Mouse (Mus musculus): Measurements from ENCODE around the gene Ehmt2.
A peak's percentile ranks its signal among the peaks of the same experiment; 100 is the strongest.
"Not testable (repeated sequence)": the region's sequence is repeated elsewhere in the genome, so short reads cannot be mapped to it uniquely, and the experiment has no call there.

Gene Ehmt2

DNA sequence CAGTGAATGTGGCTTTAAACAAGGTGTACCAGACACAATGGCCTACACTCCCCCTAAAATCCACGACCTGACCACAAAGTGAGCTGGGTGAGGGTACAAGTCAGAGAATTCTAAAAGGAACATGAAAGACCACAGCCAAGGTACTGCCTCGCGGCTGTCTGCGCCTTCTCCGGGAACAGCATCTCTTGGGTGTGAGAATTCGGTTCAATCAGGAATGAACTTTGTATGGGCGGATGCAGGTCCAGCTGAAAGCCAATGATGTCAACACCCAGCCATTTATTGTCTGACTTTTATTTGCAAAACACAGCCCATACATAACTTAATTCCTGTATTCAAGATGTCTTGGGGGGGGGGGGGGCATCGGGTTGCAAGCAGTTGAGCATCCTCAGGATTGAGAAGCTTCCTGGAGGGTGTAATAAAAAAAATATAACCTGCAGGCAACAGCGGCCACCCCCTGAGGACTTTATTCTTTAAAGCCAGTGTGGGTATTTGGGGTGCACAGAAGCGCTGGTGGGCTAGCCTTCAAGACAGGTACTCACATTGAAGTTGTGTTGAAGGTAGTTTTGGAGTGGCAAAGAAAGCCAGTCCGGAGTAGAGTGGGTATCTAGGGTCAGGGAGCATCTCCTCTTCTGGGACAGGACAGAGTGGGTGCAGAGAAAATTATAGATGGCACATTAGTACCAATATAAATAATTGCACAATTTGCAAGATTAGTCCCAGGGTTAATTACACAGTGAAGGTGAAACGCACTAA, 5.0 kb upstream of the Ehmt2 start:
- DNase-seq (ENCODE audit: low spot score): no peak

DNA sequence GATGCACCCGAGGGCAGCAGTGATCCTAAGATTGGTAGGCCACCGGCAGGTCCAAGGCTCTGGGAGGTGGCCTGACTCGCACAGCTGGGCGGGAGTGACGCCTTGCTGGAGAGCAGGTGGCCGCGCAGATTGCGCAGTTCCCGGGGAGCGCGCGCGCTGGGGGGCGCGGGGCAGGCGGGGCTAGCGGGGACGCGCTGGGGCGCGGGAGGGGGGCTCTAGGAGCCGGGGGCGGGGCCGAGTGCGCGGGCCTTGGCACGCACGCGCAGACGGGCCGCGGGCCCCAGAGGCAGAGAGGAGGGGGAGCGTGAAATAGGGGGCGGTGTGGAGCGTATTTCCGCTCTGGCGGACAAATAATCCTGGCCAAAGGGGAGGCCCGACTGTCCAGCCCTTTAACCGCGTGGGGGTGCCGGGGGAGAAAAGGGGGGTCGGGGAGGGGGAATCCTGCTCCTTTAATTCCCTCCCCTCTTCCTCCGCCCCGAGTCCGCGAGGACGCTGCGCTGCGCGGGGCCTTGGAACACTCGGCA, 4.1 kb upstream of the Ehmt2 start:
- DNase-seq (ENCODE audit: low spot score): peak; percentile 97

DNA sequence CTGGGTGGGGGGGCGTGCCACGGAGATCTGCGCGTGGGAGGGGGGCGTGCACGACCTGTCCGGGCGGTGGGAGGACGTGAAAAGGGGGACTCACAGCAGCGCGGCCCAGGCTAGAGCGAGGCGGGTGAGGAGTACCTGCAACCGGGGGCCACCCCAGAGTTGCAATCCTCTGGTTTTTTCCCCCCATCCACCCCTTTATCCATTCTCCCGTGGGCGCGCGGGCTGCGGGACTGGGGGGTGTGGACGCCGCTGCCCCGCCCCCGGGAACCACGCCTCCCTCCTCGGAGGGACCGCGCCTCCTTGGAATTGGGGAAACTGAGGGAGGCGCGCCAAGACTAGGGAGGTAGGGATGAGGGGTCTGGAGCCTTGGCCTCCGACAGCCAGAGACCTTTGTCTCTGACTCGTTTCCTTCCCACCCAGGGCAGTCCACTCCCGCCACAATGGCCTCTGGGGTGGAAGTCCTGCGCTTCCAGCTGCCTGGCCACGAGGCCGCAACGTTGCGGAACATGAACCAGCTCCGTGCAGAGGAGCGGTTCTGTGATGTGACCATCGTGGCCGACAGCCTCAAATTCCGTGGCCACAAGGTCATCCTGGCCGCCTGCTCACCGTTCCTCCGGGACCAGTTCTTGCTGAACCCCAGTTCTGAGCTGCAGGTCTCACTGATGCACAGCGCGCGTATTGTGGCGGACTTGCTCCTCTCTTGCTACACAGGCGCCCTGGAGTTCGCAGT, 3.3 kb upstream of the Ehmt2 start:
- DNase-seq (ENCODE audit: low spot score): peak; percentile 50

DNA sequence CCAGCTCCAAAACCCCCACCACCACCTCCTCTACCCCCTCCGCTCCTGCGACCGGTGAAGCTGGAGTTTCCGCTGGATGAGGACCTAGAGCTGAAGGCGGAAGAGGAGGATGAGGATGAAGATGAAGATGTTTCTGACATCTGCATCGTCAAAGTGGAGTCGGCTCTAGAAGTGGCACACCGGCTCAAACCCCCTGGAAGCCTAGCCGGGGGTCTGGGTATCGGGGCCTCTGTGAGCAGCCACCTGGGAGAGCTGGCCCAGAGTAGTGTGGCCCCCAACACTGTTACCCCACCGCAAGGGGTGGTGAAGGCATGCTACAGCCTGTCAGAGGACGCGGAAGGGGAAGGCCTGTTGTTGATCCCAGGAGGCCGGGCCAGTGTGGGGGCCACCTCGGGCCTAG, 2.5 kb upstream of the Ehmt2 start:
- no peak for DNase-seq (ENCODE audit: low spot score)

DNA sequence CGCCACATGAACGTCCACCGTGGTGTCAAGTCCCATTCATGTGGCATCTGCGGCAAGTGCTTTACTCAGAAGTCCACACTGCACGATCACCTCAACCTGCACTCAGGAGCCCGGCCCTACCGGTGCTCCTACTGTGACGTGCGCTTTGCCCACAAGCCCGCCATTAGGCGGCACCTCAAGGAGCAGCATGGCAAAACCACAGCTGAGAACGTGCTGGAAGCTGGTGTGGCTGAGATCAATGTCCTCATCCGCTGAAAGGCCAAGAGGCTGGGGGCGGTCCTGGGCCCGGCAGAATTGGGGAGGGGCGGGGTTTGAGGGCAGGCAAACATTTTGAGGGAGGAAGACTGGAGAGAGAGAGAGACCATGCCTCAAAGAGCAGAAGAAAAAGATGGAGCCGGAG, 1.9 kb upstream of the Ehmt2 start:
- no peak for DNase-seq (ENCODE audit: low spot score)

DNA sequence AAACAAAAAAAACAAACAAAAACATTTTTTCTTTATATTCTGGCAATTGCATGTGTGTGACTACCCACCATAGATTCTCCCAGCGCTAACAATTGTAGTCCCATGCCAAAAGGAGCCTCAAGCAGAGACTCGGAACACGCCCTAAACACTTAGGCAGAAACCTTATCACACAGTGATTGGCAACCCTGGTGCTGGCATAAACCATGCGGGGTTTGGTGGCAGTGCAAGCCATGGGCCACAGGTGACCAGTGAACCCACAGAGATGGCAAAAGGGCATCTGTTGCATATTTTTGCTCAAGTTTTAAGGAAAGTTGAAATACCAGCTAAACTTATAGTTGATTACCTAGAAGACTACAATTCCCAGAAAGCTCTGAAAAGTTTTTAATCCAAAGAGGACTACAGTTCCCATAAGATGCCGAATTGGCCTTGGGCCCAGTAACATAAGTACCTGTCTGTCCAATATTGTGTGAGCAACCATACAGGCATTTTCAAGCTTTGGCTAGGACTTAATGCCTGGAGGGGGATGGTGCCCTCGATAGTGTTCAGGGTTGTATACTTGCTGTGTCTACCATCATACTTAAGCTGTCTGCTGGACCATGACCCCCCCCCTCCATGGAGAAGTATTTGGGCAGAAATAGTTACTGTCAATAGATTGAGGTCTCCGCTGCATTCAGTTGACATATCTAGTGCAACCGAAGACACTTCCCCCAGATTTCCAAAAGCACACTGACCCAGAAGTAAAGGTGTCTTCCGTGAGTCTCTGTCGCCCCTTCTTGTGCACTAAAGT, 703 bp upstream of the Ehmt2 start:
- peak; percentile 25 for DNase-seq (ENCODE audit: low spot score)

DNA sequence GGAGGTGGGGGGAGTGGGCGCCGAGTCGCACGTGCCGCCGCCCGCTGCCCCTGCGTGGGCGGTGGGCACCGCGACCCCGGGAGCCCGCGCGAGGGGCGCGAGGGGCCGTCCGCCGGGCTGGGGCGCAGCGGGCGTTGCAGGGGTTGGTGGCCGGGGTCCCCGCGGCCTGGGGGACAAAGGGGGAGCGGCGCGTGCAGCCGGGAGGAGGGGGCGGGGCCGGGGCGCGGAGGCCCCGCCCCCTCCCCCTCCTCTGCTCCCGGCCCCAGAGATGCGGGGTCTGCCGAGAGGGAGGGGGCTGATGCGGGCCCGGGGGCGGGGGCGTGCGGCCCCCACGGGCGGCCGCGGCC, 410 bp downstream of the Ehmt2 start:
- DNase-seq (ENCODE audit: low spot score): peak; percentile 67

DNA sequence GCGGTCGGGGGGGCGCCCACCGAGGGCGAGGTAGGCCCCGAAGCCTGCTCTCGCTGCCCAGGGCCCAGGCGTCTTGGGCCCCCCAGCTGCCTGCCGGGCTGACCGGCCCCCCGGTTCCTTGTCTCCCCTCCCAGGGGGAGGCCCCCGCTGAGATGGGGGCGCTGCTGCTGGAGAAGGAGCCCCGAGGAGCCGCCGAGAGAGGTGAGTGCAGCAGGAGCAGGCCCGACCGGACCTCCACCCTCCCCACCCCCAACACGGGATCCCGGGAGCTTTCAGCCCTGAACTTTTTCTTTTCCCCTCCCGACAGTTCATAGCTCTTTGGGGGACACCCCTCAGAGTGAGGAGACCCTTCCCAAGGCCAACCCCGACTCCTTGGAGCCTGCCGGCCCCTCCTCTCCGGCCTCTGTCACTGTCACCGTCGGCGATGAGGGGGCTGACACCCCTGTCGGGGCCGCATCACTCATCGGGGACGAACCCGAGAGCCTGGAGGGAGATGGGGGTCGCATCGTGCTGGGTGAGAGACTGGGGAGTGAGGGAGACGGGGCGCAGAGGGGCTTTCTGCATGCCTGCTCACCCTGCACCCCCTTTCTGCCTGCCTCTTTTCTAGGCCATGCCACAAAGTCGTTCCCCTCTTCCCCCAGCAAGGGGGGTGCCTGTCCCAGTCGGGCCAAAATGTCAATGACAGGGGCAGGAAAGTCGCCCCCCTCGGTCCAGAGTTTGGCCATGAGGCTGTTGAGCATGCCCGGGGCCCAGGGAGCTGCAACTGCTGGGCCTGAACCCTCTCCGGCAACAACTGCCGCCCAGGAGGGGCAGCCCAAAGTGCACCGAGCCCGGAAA, 1.0 kb downstream of the Ehmt2 start:
- peak; percentile 32 for DNase-seq (ENCODE audit: low spot score)

DNA sequence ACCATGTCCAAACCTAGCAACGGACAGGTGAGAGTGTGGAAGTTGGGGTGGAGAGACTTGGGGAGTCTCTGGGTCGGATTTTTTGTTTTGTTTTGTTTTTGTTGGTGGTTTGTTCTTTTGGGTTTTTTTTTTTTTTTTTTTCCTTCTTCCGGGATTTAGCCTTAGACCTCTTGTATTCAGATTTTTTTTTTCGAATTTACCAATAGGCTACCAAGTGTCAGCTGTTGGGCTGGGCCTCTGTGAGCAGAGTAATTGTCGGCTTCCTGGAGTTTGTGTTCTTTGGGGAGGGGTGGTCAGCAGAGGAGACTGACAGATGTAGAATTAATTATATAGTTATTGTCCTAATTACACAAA, 1.6 kb downstream of the Ehmt2 start:
- DNase-seq (ENCODE audit: low spot score): peak; percentile 61

DNA sequence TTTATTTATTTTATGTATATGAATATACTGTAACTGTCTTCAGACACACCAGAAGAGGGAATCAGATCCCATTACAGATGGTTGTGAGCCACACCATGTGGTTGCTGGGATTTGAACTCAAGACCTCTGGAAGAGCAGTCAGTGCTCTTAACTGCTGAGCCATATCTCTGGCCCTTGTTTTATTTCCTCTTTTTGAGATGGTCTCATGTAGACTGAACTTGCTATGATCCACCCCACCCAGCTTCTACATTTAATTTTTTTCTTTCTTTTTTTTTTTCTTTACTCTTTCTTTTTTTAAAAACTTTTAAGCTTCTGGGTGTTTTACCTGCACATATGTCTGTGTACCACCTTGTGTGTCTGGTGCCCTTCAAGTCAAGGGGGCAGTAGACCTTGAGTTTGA, 2.6 kb downstream of the Ehmt2 start:
- not testable (repeated sequence) for DNase-seq (ENCODE audit: low spot score)

DNA sequence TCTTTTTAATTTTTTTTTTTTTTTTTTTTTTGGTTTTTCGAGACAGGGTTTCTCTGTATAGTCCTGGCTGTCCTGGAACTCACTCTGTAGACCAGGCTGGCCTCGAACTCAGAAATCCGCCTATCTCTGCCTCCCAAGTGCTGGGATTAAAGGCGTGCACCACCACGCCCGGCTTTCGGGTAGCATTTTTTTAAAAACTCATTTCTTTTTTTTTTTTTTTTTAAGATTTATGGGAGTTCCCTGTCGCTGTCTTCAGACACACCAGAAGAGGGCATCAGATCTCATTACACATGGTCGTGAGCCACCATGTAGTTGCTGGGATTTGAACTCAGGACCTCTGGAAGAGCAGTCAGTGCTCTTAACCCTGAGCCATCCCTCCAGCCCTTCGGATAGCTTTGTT, 3.7 kb downstream of the Ehmt2 start:
- not testable (repeated sequence) for DNase-seq (ENCODE audit: low spot score)

DNA sequence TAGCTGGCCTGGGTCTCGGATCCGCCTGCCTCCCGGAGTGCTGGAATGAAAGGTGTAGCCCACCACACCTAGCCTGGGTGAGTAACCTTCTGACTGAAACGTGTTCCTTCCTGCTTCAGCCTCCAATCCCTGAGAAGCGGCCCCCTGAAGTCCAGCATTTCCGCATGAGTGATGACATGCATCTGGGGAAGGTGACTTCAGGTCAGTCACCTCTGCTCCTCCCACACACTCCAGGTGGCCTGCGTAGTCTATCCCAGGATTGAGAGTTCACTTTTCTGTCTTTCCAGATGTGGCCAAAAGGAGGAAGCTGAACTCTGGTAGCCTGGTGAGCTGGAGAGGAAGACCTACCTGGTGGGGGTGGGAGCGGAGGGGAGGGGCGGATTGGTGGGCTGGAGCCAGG, 4.6 kb downstream of the Ehmt2 start:
- DNase-seq (ENCODE audit: low spot score): no peak

DNA sequence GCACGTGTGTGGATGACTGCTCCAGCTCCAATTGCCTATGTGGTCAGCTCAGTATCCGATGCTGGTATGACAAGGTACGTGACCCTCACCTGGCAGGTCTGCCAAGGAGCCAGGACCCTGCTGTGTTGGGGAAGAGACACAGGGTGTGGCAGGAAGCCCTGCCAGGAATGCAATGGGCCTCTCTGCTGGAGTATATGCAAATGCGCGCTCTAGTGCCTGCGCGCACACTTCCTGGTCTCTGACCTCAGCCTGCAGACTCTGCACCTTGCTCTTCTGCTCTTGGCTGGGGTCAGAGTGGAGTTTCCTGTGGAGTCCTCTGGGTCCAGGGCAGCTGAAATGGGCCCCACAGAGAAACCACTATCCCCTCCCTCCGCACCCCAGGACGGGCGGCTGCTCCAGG, 12.7 kb downstream of the Ehmt2 start:
- DNase-seq (ENCODE audit: low spot score): no peak

DNA sequence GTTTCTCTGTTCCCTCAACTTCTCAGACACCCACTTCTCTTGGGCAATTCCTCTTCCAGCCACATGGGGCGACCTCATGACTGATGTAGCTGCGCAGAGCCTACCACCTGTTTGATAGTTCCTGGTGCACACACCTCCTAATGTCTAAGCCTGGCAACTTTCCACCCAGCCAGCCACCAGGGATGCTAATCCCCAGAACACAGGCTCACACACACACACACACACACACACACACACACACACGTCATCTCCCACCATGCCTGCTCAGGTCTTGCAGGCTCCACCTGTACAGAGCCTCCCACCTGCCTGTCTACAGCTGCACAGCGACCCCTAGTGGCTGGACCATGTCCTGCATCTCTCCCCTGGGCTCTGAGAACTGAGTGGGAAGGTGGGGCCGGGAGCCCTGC, 13.7 kb downstream of the Ehmt2 start:
- peak; percentile 83 for DNase-seq (ENCODE audit: low spot score)

DNA sequence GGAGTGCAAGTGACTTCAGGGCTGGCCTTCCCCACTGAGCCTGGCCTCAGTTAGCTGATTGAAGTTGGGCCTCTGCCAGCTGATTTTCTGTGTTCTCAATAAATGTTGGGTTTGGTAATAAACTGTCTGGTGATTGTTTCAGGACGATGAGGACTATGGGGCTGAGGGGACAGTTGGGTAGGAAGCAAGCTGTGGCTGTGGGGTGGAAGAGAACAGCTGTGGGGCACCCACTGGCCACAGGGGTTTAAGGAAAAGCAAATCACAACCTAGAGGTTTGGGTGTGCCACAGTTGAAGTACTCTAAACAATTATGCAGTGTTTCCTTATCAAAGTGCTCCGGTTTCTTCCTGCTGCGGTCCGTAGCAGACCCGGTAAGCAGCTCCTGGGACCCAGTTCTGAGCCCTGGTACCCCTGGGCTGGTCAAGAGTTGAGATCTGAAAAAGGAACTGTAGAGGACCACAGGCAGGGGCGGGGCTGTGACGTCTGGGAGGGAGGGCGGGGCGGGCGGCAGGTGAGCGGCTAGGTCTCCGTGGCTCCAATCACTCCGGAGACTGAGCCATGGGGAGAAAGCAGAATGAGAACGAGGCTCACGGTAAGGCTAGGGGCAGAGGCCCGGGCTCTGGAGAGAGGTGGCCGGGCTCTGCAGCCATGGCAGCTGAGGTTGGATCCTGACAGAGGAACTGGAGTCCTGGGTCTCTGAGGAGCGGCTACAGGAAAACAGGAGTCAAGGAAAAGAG, 15.8 kb downstream of the Ehmt2 start, which contains the start of gene Slc44a4:
TSS of gene Slc44a4 (plus strand) at position 537 of the 736 bp plus-strand sequence.
- DNase-seq (ENCODE audit: low spot score): no peak

DNA sequence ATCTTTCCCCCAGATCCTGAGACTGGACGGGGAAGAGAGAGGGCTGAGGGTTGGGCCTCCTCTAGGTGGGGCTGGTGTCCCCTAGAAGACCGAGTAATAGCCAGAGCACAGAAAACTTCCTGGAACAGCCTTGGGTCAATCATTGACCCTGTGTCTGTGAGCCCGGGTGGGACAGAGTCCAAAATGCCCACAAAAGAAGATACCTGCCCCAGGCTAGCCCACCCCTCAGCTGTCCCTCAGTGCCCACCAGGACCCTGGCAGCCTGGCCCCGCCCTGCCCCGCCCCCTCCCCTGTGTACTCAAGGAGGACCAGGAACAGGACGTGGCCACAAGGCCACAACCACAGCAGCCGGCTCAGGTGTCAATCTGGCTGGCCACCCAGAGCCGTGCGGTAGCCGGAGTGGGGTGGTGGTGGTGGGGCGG, 17.2 kb downstream of the Ehmt2 start:
- peak; percentile 47 for DNase-seq (ENCODE audit: low spot score)

DNA sequence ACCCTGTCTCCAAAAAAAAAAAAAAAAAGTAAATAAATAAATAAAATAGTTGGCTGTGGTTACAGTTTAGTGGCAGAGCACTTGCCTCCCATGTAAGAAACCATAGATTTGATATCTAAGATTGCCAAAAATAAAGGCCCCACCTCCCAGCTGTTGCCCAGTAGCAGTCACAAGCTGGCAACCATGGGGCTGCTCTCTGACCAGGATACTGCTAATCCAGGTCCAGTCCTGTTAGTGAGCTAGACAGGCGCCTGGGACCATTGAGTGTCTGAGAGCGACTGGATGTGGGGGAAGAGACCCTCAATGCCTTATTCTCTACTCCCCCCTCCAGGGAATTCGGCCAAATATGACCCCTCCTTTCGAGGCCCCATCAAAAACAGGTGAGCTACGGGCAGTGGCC, 18.0 kb downstream of the Ehmt2 start:
- DNase-seq (ENCODE audit: low spot score): no peak

DNA sequence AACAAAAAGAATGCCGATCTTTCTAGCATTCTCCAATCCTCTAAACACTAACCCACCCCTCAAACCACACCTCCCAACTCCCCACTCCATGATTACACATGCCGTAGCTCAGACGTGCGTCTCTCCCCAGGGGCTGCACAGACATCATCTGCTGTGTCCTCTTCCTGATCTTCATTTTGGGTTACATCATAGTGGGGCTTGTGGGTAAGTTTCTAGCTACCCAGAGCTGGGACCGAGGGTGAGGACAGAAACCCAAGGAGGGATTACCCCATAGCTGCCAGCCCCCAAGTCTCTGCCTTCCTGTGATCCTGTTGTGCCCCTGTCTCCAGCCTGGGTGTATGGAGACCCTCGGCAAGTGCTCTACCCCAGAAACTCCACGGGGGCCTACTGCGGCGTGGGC, 18.9 kb downstream of the Ehmt2 start:
- no peak for DNase-seq (ENCODE audit: low spot score)

DNA sequence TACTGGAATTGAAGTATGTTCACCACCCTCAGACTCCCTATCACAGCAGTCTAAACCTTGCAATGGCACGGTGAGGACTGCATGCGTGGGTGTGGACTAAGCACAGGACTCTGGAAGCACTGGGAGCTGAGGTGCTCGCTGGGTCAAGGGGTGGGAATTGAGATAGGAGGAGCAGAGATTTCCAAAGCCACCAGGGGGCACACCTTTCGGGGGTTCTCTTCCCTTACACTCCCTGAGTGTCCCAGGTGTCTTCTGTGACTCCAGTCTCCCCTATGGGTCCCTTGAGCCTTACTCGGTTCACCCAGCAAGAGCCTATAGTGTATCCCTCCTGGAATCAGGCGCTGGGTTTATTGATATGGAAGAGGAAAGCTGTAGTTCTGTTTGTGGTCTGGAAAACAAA, 24.7 kb downstream of the Ehmt2 start:
- peak; percentile 31 for DNase-seq (ENCODE audit: low spot score)

DNA sequence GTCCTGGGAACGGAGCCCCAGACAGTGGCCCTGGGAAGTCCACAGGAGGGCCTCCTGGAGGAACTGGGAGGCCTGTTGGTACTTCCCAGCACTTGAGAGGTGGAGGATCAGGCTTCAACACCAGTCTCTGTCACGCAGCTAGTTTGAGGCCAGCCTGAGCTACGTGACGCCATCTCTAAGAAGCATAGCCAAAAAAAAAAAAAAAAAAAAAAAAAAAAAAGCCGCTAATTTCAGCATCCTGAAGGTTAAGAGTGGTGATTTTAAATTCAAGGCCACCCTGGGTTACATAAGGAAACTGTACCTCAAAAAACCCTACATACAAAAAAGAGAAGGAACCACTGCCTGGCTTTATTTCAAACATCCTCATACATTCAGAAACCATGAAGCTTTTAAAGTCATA, 26.0 kb downstream of the Ehmt2 start:
- DNase-seq (ENCODE audit: low spot score): no peak
